ENCODE assay signal across 16 mouse cellular contexts in the genomic region with DNA sequence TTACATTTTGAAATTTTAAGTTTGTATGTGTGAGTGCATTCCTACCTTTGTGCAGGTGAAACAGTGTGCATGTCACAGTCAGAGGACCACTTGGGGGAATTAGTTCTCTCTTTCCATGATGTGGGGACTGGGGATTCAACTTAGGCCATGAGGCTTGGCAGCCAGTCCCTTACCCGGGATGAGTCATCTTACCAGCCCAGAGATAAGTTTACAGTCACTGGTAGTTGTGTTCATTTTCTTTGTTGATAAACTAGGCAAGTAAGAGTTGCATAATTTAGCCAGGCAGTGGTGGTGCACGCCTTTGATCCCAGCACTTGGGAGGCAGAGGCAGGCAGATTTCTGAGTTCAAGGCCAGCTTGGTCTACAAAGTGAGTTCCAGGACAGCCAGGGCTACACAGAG.
"Had no signal": no experiment of that assay in that cellular context is flagged by ENCODE, and none has a peak within 500 bp of the region (broad histone marks: within the 10 kb centered on the region; RNA-seq: fewer than 3 reads in every experiment).

No protein-coding gene starts in this region.

- ATAC-seq: lung, postnatal 0 days; midbrain, embryonic 13.5 days; midbrain, embryonic 15.5 days had no signal

- H3K27ac ChIP-seq: lung, embryonic 15.5 days; macrophage; midbrain, embryonic 13.5 days; midbrain, embryonic 15.5 days; neural tube, embryonic 12.5 days; stomach, embryonic 15.5 days had no signal

- H3K4me2 ChIP-seq: lung, embryonic 15.5 days; midbrain, embryonic 11.5 days; midbrain, embryonic 13.5 days; midbrain, embryonic 15.5 days; neural tube, embryonic 12.5 days; stomach, embryonic 15.5 days had no signal

- DNase-seq: lung, adult 2 months; lung, postnatal 14 days; lung, postnatal 36 days; right cerebral cortex, postnatal 14 days; thymus, adult 18-20 months; thymus, postnatal 14 days; thymus, postnatal 36 days had no signal

- H3K9ac ChIP-seq: lung, embryonic 15.5 days; midbrain, embryonic 13.5 days; midbrain, embryonic 15.5 days; neural tube, embryonic 12.5 days; stomach, embryonic 15.5 days had no signal

- H3K9me3 ChIP-seq: lung, embryonic 15.5 days; megakaryocyte, embryonic 14.5 days; midbrain, embryonic 13.5 days; midbrain, embryonic 15.5 days; neural tube, embryonic 12.5 days; stomach, embryonic 15.5 days had no signal

- H3K4me3 ChIP-seq: lung, embryonic 15.5 days; megakaryocyte, embryonic 14.5 days; midbrain, embryonic 13.5 days; midbrain, embryonic 15.5 days; neural tube, embryonic 12.5 days; stomach, embryonic 15.5 days had no signal

- H3K27me3 ChIP-seq: lung, embryonic 15.5 days; megakaryocyte, embryonic 14.5 days; midbrain, embryonic 13.5 days; midbrain, embryonic 15.5 days; neural tube, embryonic 12.5 days; stomach, embryonic 15.5 days had no signal
